Mouse (Mus musculus): ENCODE measurements around the gene Tut4. TPM values are rescaled to one million over a fixed set of nuclear protein-coding genes. Genes with fewer than 3 reads are reported as not detected.

Gene Tut4
- 88.8 and 102 TPM in 2 replicates for polyA plus RNA-seq (2014; fragmentation: Nextera tagmentation; extraction: Ambion mirVana)

DNA sequence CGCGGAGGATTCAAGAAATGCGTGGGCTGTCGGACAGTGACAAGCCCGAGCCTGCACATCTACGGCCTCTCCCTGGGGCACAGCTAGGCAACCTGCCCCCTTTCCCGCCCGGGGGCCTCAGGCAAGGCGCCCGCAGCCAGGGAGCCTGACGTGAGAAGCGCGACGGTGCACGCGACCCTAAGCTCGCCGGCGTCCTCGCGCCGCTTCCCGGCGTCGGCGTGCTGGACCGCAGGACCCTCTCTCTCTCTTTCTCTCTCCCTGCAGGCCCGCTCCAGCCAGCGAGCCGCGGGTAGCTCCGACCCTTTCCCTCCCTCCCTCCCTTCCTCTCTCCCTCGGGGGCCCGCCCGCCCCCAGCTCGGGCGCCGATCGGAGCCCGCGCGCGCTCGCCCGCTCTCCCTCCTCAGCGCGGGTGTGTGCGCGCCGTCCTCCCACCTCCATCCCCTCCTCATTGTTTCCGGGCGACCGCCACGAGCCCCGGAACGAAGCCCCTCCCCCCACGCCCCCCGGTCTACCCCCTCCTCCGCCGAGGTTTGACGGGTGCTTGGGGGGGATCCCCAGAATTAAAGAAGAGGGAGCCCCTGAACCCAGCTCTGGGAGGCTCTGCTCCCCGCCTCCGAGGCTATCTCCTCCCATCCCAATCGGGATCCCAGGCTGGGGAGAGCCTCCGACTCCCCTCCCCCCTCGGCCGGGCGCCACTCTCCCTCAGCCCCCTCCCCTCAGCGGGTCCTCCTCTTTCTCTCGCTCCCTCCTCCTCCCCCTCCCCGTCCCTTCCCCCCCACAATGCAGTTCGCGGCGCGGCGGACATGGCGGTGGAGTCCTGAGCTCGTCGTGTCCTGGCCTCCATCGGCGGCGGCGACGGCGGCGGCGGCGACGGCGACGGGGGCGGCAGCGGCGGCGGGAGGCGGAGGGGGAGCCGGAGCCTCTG lies at the start of gene Tut4:
Gene Tut4 (plus strand): TSS at position 196 of the 925 bp plus-strand sequence.
- under 1% methylated on average over 68 of the region's 97 CpGs for WGBS
- ATAC-seq (ENCODE audit: low FRiP score, low TSS enrichment), result peak; percentile 93
- peak within 1 kb of the TSS; percentile 97 for H3K27ac ChIP-seq (ENCODE audit: low read depth, low read length)
- H3K36me3 ChIP-seq (ENCODE audit: control insufficient read depth, insufficient read depth, low read length), result no peaks in the 10 kb centered on the region
- H3K27me3 ChIP-seq (ENCODE audit: control insufficient read depth, insufficient read depth, low read length), result no peaks in the 10 kb centered on the region
- peak within 1 kb of the TSS; percentile 100 for H3K9ac ChIP-seq (ENCODE audit: low read depth, low read length)
- peaks cover 7% of the 10 kb centered on the region for H3K4me1 ChIP-seq (ENCODE audit: control insufficient read depth, insufficient read depth, low read length)
- no peaks in the 10 kb centered on the region for H3K9me3 ChIP-seq (ENCODE audit: control insufficient read depth, low read length)
- peak within 1 kb of the TSS; percentile 99 for H3K4me3 ChIP-seq (ENCODE audit: low read length)
- H3K4me2 ChIP-seq (replicated peaks; ENCODE audit: low read depth, low read length), result peak within 1 kb of the TSS; percentile 58

DNA sequence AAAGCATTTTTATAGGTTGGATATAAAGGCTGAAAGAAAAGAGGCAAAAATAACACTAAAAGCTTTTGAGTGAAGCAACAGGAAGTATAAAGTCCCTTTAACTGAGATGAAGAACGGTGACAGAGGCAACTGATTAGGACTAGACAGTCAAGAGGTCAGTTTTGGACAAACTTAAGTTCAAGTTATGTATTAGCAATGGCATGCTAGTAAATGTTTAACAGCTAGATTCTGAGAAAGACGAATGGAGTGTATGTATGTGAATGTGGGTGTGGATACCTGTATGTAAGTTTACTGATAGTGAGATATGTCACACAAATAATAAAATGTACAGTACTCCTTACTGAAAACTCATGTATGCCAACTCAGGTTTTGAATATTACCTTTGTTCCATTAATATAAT lies 34.6 kb upstream of the Tut4 start:
- Histone ChIP-seq H3K4me1 (ENCODE audit: control insufficient read depth, insufficient read depth, low read length) (no peaks in the 10 kb centered on the region), H3K9me3 (ENCODE audit: control insufficient read depth, low read length) (no peaks in the 10 kb centered on the region), H3K9ac (ENCODE audit: low read depth, low read length) (no peak overlapping the region), H3K27me3 (ENCODE audit: control insufficient read depth, insufficient read depth, low read length) (no peaks in the 10 kb centered on the region), H3K4me2 (replicated peaks; ENCODE audit: low read depth, low read length) (no peak overlapping the region), H3K4me3 (ENCODE audit: low read length) (no peak overlapping the region), H3K27ac (ENCODE audit: low read depth, low read length) (no peak overlapping the region), H3K36me3 (ENCODE audit: control insufficient read depth, insufficient read depth, low read length) (no peaks in the 10 kb centered on the region)
- ATAC-seq (ENCODE audit: low FRiP score, low TSS enrichment), result no peak
- 76% methylated on average over 2 of the region's 2 CpGs for WGBS

GRCm38 (mm10) chr4:108427719-108428340 lies 31.4 kb upstream of the Tut4 start:
- 66% methylated on average over 11 of the region's 11 CpGs for WGBS
- H3K27ac ChIP-seq (ENCODE audit: low read depth, low read length), result no peak overlapping the region
- H3K4me1 ChIP-seq (ENCODE audit: control insufficient read depth, insufficient read depth, low read length), result peaks cover 10% of the 10 kb centered on the region; the same call in 1 of the 2 replicates
- H3K4me2 ChIP-seq (replicated peaks; ENCODE audit: low read depth, low read length), result no peak overlapping the region
- ATAC-seq (ENCODE audit: low FRiP score, low TSS enrichment), result no peak
- H3K9me3 ChIP-seq (ENCODE audit: control insufficient read depth, low read length), result no peaks in the 10 kb centered on the region
- H3K27me3 ChIP-seq (ENCODE audit: control insufficient read depth, insufficient read depth, low read length), result no peaks in the 10 kb centered on the region
- H3K36me3 ChIP-seq (ENCODE audit: control insufficient read depth, insufficient read depth, low read length), result no peaks in the 10 kb centered on the region
- no peak overlapping the region for H3K9ac ChIP-seq (ENCODE audit: low read depth, low read length)
- H3K4me3 ChIP-seq (ENCODE audit: low read length), result no peak overlapping the region

DNA sequence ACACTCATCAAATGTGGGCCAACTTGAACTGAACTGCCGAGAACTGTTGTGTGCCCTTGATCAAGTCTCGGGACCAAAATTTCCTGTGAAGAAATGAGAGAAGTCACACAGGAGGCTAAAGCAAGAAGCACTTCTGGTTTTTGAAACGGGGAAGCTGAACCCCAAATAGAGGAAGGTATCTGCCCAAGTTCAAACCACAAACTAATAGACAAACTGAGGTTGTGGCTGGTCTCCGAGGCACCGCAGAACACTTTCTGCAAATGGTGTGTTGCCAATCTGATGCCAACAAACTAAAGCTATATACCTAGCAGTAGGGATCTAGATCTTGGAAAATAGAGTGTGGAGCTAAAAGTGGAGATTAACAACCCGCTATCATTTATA lies 30.9 kb upstream of the Tut4 start:
- H3K4me2 ChIP-seq (replicated peaks; ENCODE audit: low read depth, low read length), result no peak overlapping the region
- no peak overlapping the region for H3K4me3 ChIP-seq (ENCODE audit: low read length)
- ATAC-seq (ENCODE audit: low FRiP score, low TSS enrichment), result no peak
- H3K27me3 ChIP-seq (ENCODE audit: control insufficient read depth, insufficient read depth, low read length), result no peaks in the 10 kb centered on the region
- H3K9me3 ChIP-seq (ENCODE audit: control insufficient read depth, low read length), result no peaks in the 10 kb centered on the region
- no peaks in the 10 kb centered on the region for H3K36me3 ChIP-seq (ENCODE audit: control insufficient read depth, insufficient read depth, low read length)
- H3K4me1 ChIP-seq (ENCODE audit: control insufficient read depth, insufficient read depth, low read length), result peaks cover 12% of the 10 kb centered on the region
- WGBS, result 89% methylated on average over 6 of the region's 6 CpGs
- H3K27ac ChIP-seq (ENCODE audit: low read depth, low read length), result no peak overlapping the region
- H3K9ac ChIP-seq (ENCODE audit: low read depth, low read length), result no peak overlapping the region

GRCm38 (mm10) chr4:108430656-108431560 lies 28.3 kb upstream of the Tut4 start:
- Histone ChIP-seq H3K27me3 (ENCODE audit: control insufficient read depth, insufficient read depth, low read length) (no peaks in the 10 kb centered on the region), H3K4me3 (ENCODE audit: low read length) (no peak overlapping the region), H3K4me1 (ENCODE audit: control insufficient read depth, insufficient read depth, low read length) (peaks cover 16% of the 10 kb centered on the region), H3K9ac (ENCODE audit: low read depth, low read length) (no peak overlapping the region), H3K36me3 (ENCODE audit: control insufficient read depth, insufficient read depth, low read length) (no peaks in the 10 kb centered on the region), H3K9me3 (ENCODE audit: control insufficient read depth, low read length) (no peaks in the 10 kb centered on the region), H3K4me2 (replicated peaks; ENCODE audit: low read depth, low read length) (no peak overlapping the region), H3K27ac (ENCODE audit: low read depth, low read length) (peak overlapping the region; percentile 30; the same call in 1 of the 2 replicates)
- ATAC-seq (ENCODE audit: low FRiP score, low TSS enrichment), result peak; percentile 89
- WGBS, result 36% methylated on average over 4 of the region's 4 CpGs

GRCm38 (mm10) chr4:108431561-108431936 lies 27.7 kb upstream of the Tut4 start:
- Histone ChIP-seq H3K27me3 (ENCODE audit: control insufficient read depth, insufficient read depth, low read length) (no peaks in the 10 kb centered on the region), H3K4me2 (replicated peaks; ENCODE audit: low read depth, low read length) (no peak overlapping the region), H3K4me3 (ENCODE audit: low read length) (no peak overlapping the region), H3K36me3 (ENCODE audit: control insufficient read depth, insufficient read depth, low read length) (no peaks in the 10 kb centered on the region), H3K9ac (ENCODE audit: low read depth, low read length) (no peak overlapping the region), H3K4me1 (ENCODE audit: control insufficient read depth, insufficient read depth, low read length) (peaks cover 16% of the 10 kb centered on the region), H3K9me3 (ENCODE audit: control insufficient read depth, low read length) (no peaks in the 10 kb centered on the region), H3K27ac (ENCODE audit: low read depth, low read length) (peak overlapping the region; percentile 30; the same call in 1 of the 2 replicates)
- ATAC-seq (ENCODE audit: low FRiP score, low TSS enrichment), result no peak
- WGBS, result 37% methylated on average over 2 of the region's 2 CpGs

GRCm38 (mm10) chr4:108433341-108433740 lies 25.9 kb upstream of the Tut4 start:
- Histone ChIP-seq H3K27me3 (ENCODE audit: control insufficient read depth, insufficient read depth, low read length) (no peaks in the 10 kb centered on the region), H3K4me1 (ENCODE audit: control insufficient read depth, insufficient read depth, low read length) (peaks cover 16% of the 10 kb centered on the region), H3K27ac (ENCODE audit: low read depth, low read length) (no peak overlapping the region), H3K4me2 (replicated peaks; ENCODE audit: low read depth, low read length) (no peak overlapping the region), H3K4me3 (ENCODE audit: low read length) (no peak overlapping the region), H3K9me3 (ENCODE audit: control insufficient read depth, low read length) (no peaks in the 10 kb centered on the region), H3K36me3 (ENCODE audit: control insufficient read depth, insufficient read depth, low read length) (no peaks in the 10 kb centered on the region), H3K9ac (ENCODE audit: low read depth, low read length) (no peak overlapping the region)
- ATAC-seq (ENCODE audit: low FRiP score, low TSS enrichment), result no peak
- WGBS, result 28% methylated on average over 6 of the region's 6 CpGs

DNA sequence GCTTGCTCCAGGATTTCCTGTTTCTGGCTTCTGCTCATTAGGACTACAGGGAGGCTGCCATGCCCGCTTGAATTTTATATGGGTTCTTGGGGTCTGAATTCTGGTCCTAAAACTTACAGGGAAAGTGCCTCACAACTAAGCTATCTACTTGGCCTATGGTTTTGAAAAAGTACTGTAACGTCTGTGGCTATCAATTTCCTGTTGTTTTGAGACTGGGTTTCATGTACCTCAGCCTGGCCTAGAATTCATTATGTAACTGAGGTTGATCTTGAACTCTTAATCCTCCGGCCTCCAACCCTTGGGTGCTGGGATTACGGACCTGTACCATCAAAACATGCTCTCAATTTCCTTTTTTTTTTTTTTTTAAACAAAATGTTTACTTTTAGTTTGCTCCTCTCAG lies 25.0 kb upstream of the Tut4 start:
- no peak for ATAC-seq (ENCODE audit: low FRiP score, low TSS enrichment)
- Histone ChIP-seq H3K27me3 (ENCODE audit: control insufficient read depth, insufficient read depth, low read length) (no peaks in the 10 kb centered on the region), H3K4me1 (ENCODE audit: control insufficient read depth, insufficient read depth, low read length) (peaks cover 16% of the 10 kb centered on the region), H3K9ac (ENCODE audit: low read depth, low read length) (no peak overlapping the region), H3K9me3 (ENCODE audit: control insufficient read depth, low read length) (no peaks in the 10 kb centered on the region), H3K27ac (ENCODE audit: low read depth, low read length) (no peak overlapping the region), H3K4me3 (ENCODE audit: low read length) (no peak overlapping the region), H3K36me3 (ENCODE audit: control insufficient read depth, insufficient read depth, low read length) (no peaks in the 10 kb centered on the region), H3K4me2 (replicated peaks; ENCODE audit: low read depth, low read length) (no peak overlapping the region)
- WGBS, result 79% methylated on average over 4 of the region's 4 CpGs

Measured in kidney, embryonic 14.5 days (tissue).